Mouse (Mus musculus) CH12.LX (cell line): ENCODE measurements at regions not wholly inside any gene's neighbourhood (a gene's known extent, or its start where the extent isn't known, plus 50 kb on each side); places are given as distances from the start of the nearest gene placed in this dataset.

Source experiments
- DNase-seq: peaks from one replicate; pipeline ENCODE4 v3.0.0-alpha.2; 2013; ENCODE audit errors: extremely low read depth
- H3K27ac ChIP-seq: 2 replicates; pipeline ENCODE4 v1.5.1; 2012; ENCODE audit warnings: low read depth, mild to moderate bottlenecking, control low read depth, moderate library complexity; ENCODE audit not compliant: insufficient read depth
- H3K27me3 ChIP-seq: replicated peaks from 2 replicates; pipeline ENCODE3; 2012; ENCODE audit warnings: inconsistent platforms
- H3K36me3 ChIP-seq, 2 experiments: replicated peaks in 1 of 2; 2 replicates each; pipeline versions ENCODE3 to v1.6.1; 2012; ENCODE audit warnings: inconsistent platforms in 1 of 2, low read length in 1 of 2, mild to moderate bottlenecking in 1 of 2, mixed read lengths in 1 of 2, moderate library complexity in 1 of 2; ENCODE audit not compliant: control insufficient read depth in 1 of 2, insufficient read depth in 1 of 2
- H3K4me1 ChIP-seq, 2 experiments: 2 replicates each; pipeline ENCODE4 v1.6.1; 2012; ENCODE audit warnings: inconsistent platforms in 1 of 2, moderate library complexity in 1 of 2; ENCODE audit not compliant: insufficient read depth in 2 of 2, control insufficient read depth in 1 of 2
- H3K4me2 ChIP-seq: 2 replicates; pipeline ENCODE4 v1.6.1; 2012; ENCODE audit warnings: low read depth, mild to moderate bottlenecking, control low read depth; ENCODE audit not compliant: poor library complexity, insufficient read depth, severe bottlenecking
- H3K4me3 ChIP-seq, 3 experiments: fragments of 150-350 bp in 1 of 3; sonication (generic) in 1 of 3; replicated peaks in 1 of 3; 2 replicates each; pipeline versions ENCODE3 to v1.5.1; 2011 to 2012; ENCODE audit warnings: low read depth in 2 of 3, low read length in 2 of 3, mild to moderate bottlenecking in 2 of 3, moderate library complexity in 2 of 3, control low read depth in 1 of 3, improper control_type of control experiment in 1 of 3, inconsistent platforms in 1 of 3, mixed read lengths in 1 of 3; ENCODE audit not compliant: poor library complexity in 1 of 3
- H3K79me2 ChIP-seq: replicated peaks from 2 replicates; pipeline ENCODE4 v1.6.1; 2012; ENCODE audit warnings: mild to moderate bottlenecking, moderate library complexity; ENCODE audit not compliant: control insufficient read depth, poor library complexity, insufficient read depth, severe bottlenecking; ENCODE audit errors: extremely low read depth
- H3K9ac ChIP-seq: 2 replicates; pipeline ENCODE4 v1.6.1; 2012; ENCODE audit warnings: low read depth, mild to moderate bottlenecking, control low read depth, moderate library complexity; ENCODE audit not compliant: insufficient read depth
- H3K9me3 ChIP-seq: replicated peaks from 2 replicates; pipeline ENCODE3; 2012; ENCODE audit warnings: low read length, inconsistent platforms, mixed read lengths
- CHD1 ChIP-seq: IDR thresholded peaks from 2 replicates; pipeline ENCODE4 v1.6.1; 2012; ENCODE audit warnings: low read depth, low read length, improper control_type of control experiment, inconsistent platforms
- CHD2 ChIP-seq: IDR thresholded peaks from 2 replicates; pipeline ENCODE4 v1.6.1; 2011; ENCODE audit warnings: low read length, improper control_type of control experiment
- GABPA ChIP-seq: IDR thresholded peaks from 2 replicates; pipeline ENCODE4 v1.6.1; 2012; ENCODE audit warnings: low read depth, low read length, improper control_type of control experiment, inconsistent platforms; ENCODE audit not compliant: insufficient replicate concordance
- IRF4 ChIP-seq: IDR thresholded peaks from 2 replicates; pipeline ENCODE4 v1.6.1; 2014; ENCODE audit warnings: low read depth, mild to moderate bottlenecking, inconsistent platforms, low read length, improper control_type of control experiment
- MAFK ChIP-seq: IDR thresholded peaks from 2 replicates; pipeline ENCODE4 v1.6.1; 2011; ENCODE audit warnings: low read length, improper control_type of control experiment; ENCODE audit not compliant: insufficient replicate concordance
- MAX ChIP-seq: IDR thresholded peaks from 2 replicates; pipeline ENCODE4 v1.6.1; 2011; ENCODE audit warnings: low read length, improper control_type of control experiment
- POLR2A ChIP-seq: IDR thresholded peaks from 2 replicates; pipeline ENCODE4 v1.6.1; 2011; ENCODE audit warnings: low read depth, mild to moderate bottlenecking, improper control_type of control experiment, low read length
- POLR2AphosphoS2 ChIP-seq: IDR thresholded peaks from 2 replicates; pipeline ENCODE4 v1.6.1; 2011; ENCODE audit warnings: low read depth, low read length, improper control_type of control experiment
- RCOR1 ChIP-seq: conservative IDR thresholded peaks from 2 replicates; pipeline ENCODE4 v1.6.1; 2012; ENCODE audit warnings: low read depth, mild to moderate bottlenecking, inconsistent platforms, low read length, improper control_type of control experiment
- SIN3A ChIP-seq: IDR thresholded peaks from 2 replicates; pipeline ENCODE4 v1.6.1; 2012; ENCODE audit warnings: low read length, improper control_type of control experiment, inconsistent platforms
- TBP ChIP-seq: conservative IDR thresholded peaks from 2 replicates; pipeline ENCODE4 v1.6.1; 2011; ENCODE audit warnings: low read depth, low read length, improper control_type of control experiment
- UBTF ChIP-seq: IDR thresholded peaks from 2 replicates; pipeline ENCODE4 v1.6.1; 2012; ENCODE audit warnings: low read depth, mild to moderate bottlenecking, inconsistent platforms, low read length, improper control_type of control experiment, moderate library complexity
- ZNF384 ChIP-seq: IDR thresholded peaks from 2 replicates; pipeline ENCODE4 v1.6.1; 2012; ENCODE audit warnings: low read depth, low read length, improper control_type of control experiment, inconsistent platforms
- dilution Hi-C: fragments of 300-500 bp; cut with MboI; formaldehyde crosslinking; loops from 2 replicates; pipeline ENCODE4 v1.14.3; 2020; ENCODE audit warnings: low sequenced_read_pairs; ENCODE audit not compliant: extremely low pct_unique_long_range_greater_than_20kb, extremely low pct_ligation_motif_present
- in situ Hi-C: fragments of 300-500 bp; cut with MboI; formaldehyde crosslinking; loops from 3 replicates; pipeline ENCODE4 v1.14.3; 2019; ENCODE audit warnings: low sequenced_read_pairs, low pct_ligation_motif_present, low pct_unique_long_range_greater_than_20kb, mixed read lengths

DNA sequence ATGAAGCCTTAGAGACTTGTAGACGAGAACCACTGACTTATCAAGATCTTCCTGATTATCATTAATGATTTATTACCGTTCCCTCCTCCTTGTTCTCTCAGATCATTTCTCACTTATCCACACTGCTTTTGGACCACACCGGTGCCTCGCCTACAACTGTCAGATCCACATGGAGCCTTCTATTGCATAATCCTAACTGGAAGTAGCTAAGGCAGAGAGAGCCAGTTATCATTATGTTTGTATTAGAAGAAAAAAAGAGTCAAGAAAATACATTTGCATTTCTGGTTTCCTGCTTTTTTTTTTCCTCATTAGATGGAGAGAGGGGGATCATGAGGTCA is 147.1 kb upstream of the Usp25 start:
- DNase-seq = no peak
- no peaks in the 10 kb centered on the region for H3K36me3 ChIP-seq
- no peak overlapping the region for H3K9ac ChIP-seq
- dilution Hi-C loops (no loop called here), in situ Hi-C loops (no loop called here)
- H3K4me3 ChIP-seq = no peak overlapping the region
- no peaks in the 10 kb centered on the region for H3K79me2 ChIP-seq
- H3K27me3 ChIP-seq = no peaks in the 10 kb centered on the region
- no peak overlapping the region for H3K4me2 ChIP-seq
- H3K9me3 ChIP-seq = peaks cover 62% of the 10 kb centered on the region
- no peak overlapping the region for H3K27ac ChIP-seq
- TF ChIP-seq RCOR1 = no peak
- no peak for TF ChIP-seq POLR2A
- no peak for TF ChIP-seq SIN3A
- TF ChIP-seq ZNF384 = no peak
- H3K4me1 ChIP-seq = no peaks in the 10 kb centered on the region

DNA sequence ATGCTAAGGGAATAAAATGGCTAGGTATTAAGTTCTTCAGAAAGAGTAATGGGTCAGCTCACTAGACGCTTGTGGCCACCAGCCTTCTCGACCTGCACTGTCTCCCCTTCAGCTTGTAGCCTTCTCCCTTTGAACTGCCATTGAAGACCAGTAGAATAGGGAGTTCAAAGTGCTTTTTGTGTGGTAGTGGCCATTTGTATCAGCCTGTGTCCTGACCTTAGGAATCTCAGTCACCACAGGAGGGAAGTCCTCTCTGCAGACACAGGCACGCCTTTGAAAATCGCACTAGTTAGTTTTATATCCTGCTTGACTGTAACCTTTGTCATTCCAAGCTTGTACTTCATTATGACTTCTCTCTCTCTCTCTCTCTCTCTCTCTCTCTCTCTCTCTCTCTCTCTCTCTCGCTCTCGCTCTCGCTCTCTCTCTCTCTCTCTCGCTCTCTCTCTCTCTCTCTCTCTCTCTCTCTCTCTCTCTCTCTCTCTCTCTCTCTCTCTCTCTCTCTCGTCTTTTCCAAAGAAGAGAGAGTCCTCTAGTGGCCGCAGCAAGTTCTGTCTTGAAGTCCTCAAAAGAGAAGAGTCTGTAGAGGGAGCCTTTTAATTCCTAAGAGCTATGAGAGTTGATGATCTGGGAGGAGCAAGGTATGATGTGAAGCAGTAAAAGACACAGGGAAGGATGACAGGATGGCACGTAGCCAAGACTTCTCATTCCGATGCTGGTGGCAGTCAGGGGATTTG is 147.6 kb upstream of the Usp25 start:
- TF ChIP-seq CHD2 (no peak), MAX (no peak), UBTF (no peak), POLR2A (no peak), POLR2AphosphoS2 (no peak)
- H3K4me2 ChIP-seq = no peak overlapping the region

DNA sequence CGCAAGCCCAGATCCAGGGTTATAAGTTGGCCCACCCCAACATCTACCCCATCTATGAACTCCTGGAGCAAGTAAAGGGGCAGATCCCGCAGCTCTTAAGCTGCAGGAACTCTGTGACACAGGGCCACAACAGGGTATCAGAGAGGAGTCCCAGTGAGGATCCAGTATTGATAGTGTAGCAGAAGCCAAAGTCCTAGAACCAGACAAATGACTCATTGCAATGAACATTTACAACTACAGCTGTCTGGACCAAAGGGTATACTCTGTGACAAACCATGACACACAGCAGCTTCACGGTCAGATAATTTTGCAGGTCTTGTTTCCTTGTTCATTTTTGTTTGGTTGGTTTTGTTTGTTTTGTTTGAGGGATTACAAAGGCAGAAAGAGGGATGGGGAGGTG is 149.1 kb upstream of the Usp25 start:
- no peak for DNase-seq
- H3K27me3 ChIP-seq = no peaks in the 10 kb centered on the region
- H3K4me2 ChIP-seq = no peak overlapping the region
- no peaks in the 10 kb centered on the region for H3K79me2 ChIP-seq
- H3K27ac ChIP-seq = no peak overlapping the region
- no peaks in the 10 kb centered on the region for H3K36me3 ChIP-seq
- in situ Hi-C loops = no loop called here
- TF ChIP-seq CHD1 = no peak
- TF ChIP-seq MAFK = no peak
- TF ChIP-seq GABPA = no peak
- no peak for TF ChIP-seq IRF4
- TF ChIP-seq TBP = no peak
- no peak overlapping the region for H3K9ac ChIP-seq
- no peaks in the 10 kb centered on the region for H3K4me1 ChIP-seq
- dilution Hi-C loops = no loop called here
- H3K4me3 ChIP-seq = no peak overlapping the region
- H3K9me3 ChIP-seq = peaks cover 61% of the 10 kb centered on the region

More for the DNA sequence above, 147.6 kb upstream of the Usp25 start:
- no peaks in the 10 kb centered on the region for H3K36me3 ChIP-seq
- DNase-seq = no peak
- dilution Hi-C loops (no loop called here), in situ Hi-C loops (no loop called here)
- no peaks in the 10 kb centered on the region for H3K4me1 ChIP-seq
- no peak overlapping the region for H3K27ac ChIP-seq
- peaks cover 64% of the 10 kb centered on the region for H3K9me3 ChIP-seq
- no peak overlapping the region for H3K9ac ChIP-seq
- no peaks in the 10 kb centered on the region for H3K79me2 ChIP-seq
- no peak overlapping the region for H3K4me3 ChIP-seq
- H3K27me3 ChIP-seq = no peaks in the 10 kb centered on the region
